Mouse (Mus musculus) large intestine, adult 2 months (tissue): Measurements from ENCODE around the gene Ms4a8a. TPM values are rescaled to one million over a fixed set of nuclear protein-coding genes. Genes with fewer than 3 reads are reported as not detected.

ENCODE experiments used
- DNase-seq: peaks from one replicate; pipeline ENCODE4 v3.0.0-alpha.2; 2012; ENCODE audit warnings: low read depth, low spot score
- WGBS: fragments of 180-500 bp; shearing (Covaris S2); methylation state at CpG from one replicate; pipeline ENCODE4 v1.1.7; 2018; 5-methylcytosine and 5-hydroxymethylcytosine counted together
- polyA plus RNA-seq: library from polyadenylated mRNA; depleted of rRNA; stranded (reverse); fragments of >200 nt; gene quantifications from 2 replicates; pipeline ENCODE4 v1.2.3, GENCODE M21; 2012; rRNA removed

Gene Ms4a8a
- polyA plus RNA-seq, 1 experiment, result 542 TPM

DNA sequence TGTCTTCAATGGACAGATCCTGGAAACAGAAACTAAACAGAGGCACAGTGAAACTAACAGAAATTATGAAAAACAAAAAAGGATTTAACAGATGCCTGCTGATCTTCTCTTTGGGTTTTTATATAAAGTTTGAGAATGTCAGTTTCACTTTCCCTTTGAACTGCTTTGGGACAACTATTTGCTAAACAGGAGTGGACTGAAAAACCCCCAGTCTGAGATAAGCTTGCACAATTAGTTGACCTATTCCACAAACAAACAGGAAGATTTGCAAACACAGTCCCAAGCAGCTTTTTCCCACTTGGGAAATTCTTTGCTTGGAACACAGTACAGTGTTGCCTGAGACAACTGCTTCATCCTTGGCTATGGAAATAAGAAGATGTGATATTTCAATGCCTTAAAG is 43.3 kb downstream of the Ms4a8a start:
- no peak for DNase-seq

DNA sequence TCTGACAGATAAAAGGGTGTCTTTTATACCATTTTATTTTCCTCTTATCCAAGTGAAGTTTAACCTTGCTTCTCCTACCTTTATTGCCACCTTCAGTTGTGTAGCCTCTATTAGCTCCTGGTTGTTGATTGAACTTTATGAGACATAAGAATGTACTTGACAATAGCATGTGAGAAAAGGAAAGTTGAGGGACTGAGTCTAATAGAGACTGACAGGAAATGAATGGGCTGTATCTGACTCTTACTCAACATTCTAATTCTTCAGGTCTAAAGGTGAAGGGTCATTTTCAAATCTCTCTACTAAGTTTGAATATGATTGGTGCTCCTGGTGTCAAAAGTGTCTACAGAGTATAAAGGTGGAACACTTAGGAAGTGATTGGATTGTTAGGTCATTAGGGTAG is 58.5 kb downstream of the Ms4a8a start:
- DNase-seq, result no peak

DNA sequence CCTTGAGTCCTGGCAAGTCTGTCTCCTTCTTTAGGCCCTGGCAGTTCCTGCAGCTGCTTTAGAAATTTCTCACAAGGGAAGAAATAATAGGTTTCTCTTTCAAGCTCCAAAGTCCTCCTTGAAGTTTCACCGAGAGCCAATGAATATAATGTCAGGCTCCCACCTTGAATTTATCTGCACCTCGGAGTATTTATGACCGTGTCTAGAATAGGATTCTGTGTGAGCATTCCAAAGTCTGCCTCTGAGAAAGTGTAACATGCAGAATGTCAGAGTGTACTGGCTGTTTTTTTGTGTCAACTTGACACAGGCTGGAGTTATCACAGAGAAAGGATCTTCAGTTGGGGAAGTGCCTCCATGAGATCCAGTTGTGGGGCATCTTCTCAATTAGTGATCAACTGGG is 63.0 kb downstream of the Ms4a8a start, which contains the start of gene Ms4a18:
Gene Ms4a18, minus strand, starts transcription at position 141 of the 400 bp plus-strand sequence.
- DNase-seq, result no peak
- 21% methylated on average over 3 of the region's 3 CpGs for WGBS

Other genes with a start within 250 kb of the Ms4a8a start
- gene Slc15a3, start 241.4 kb downstream of the Ms4a8a start, polyA plus RNA-seq, result 10.1 and 14.6 TPM in 2 replicates
- gene Tmem132a, start 211.2 kb downstream of the Ms4a8a start, polyA plus RNA-seq, result 5.3 and 5.7 TPM in 2 replicates
- 41.7 and 49.4 TPM in 2 replicates for gene Tmem109, start 199.1 kb downstream of the Ms4a8a start, polyA plus RNA-seq
- 174 and 229 TPM in 2 replicates for gene Prpf19, start 185.9 kb downstream of the Ms4a8a start, polyA plus RNA-seq
- 0.30 and 0.35 TPM in 2 replicates for gene Zp1, start 160.5 kb downstream of the Ms4a8a start, polyA plus RNA-seq
- 0.77 and 0.86 TPM in 2 replicates for gene Ptgdr2, start 143.9 kb downstream of the Ms4a8a start, polyA plus RNA-seq
- gene Ccdc86, start 131.8 kb downstream of the Ms4a8a start, polyA plus RNA-seq, result 6.6 and 7.0 TPM in 2 replicates
- gene Ms4a10, start 106.4 kb downstream of the Ms4a8a start, polyA plus RNA-seq, result 67.1 and 273 TPM in 2 replicates
- 0.73 and 2.2 TPM in 2 replicates for gene Ms4a15, start 87.9 kb downstream of the Ms4a8a start, polyA plus RNA-seq
- 103 and 159 TPM in 2 replicates for gene Ms4a18, start 63.1 kb downstream of the Ms4a8a start, polyA plus RNA-seq
- gene 1700017D01Rik, start 49.8 kb upstream of the Ms4a8a start, polyA plus RNA-seq, result not detected in 2 replicates
- gene 1700025F22Rik, start 84.2 kb upstream of the Ms4a8a start, polyA plus RNA-seq, result not detected in 2 replicates
- not detected in 2 replicates for gene Ms4a13, start 115.6 kb upstream of the Ms4a8a start, polyA plus RNA-seq
- gene Ms4a12, start 151.3 kb upstream of the Ms4a8a start, polyA plus RNA-seq, result 21.1 and 22.5 TPM in 2 replicates
- 2.6 and 2.8 TPM in 2 replicates for gene Ms4a1, start 185.1 kb upstream of the Ms4a8a start, polyA plus RNA-seq
- gene Ms4a5, start 202.8 kb upstream of the Ms4a8a start, polyA plus RNA-seq, result not detected in 2 replicates
- gene Ms4a14, start 233.4 kb upstream of the Ms4a8a start, polyA plus RNA-seq, result 0.09 and 0.27 TPM in 2 replicates